Mouse (Mus musculus): ENCODE data around the gene Tmem81. TPM values are rescaled to one million over a fixed set of nuclear protein-coding genes. Genes with fewer than 3 reads are reported as not detected.
"Not testable (repeated sequence)": the region's sequence is repeated elsewhere in the genome, so short reads cannot be mapped to it uniquely, and the experiment has no call there.

The Tmem81 gene
- 1 to 10 TPM; 5.3 to 6.3 TPM for total RNA-seq (2021)
- long read RNA-seq, partial matches to known transcripts: 0 of 1 reads
- long read RNA-seq, other reads (novel, unspliced or antisense): 0 of 1 reads

GRCm38 (mm10) chr1:132506058-132506457 is at the start of gene Tmem81:
Tmem81 (plus strand) TSS chr1:132506230.
- peak in 1 of 2 experiments; percentile 43 for DNase-seq (ENCODE audit: low spot score in 2 of 2)

GRCm38 (mm10) chr1:132464651-132465050 is 41.4 kb upstream of the Tmem81 start:
- DNase-seq (ENCODE audit: low spot score in 2 of 2): no peak

- no peak for DNase-seq (ENCODE audit: low spot score in 2 of 2)
Measured at GRCm38 (mm10) chr1:132468926-132469325, 37.1 kb upstream of the Tmem81 start.

GRCm38 (mm10) chr1:132469519-132469918 is 36.5 kb upstream of the Tmem81 start:
- no peak for DNase-seq (ENCODE audit: low spot score in 2 of 2)

- not testable (repeated sequence) for DNase-seq (ENCODE audit: low spot score in 2 of 2)
Measured at GRCm38 (mm10) chr1:132470031-132470430, 36.0 kb upstream of the Tmem81 start.

GRCm38 (mm10) chr1:132471032-132471431 is 35.0 kb upstream of the Tmem81 start:
- DNase-seq (ENCODE audit: low spot score in 2 of 2): no peak

GRCm38 (mm10) chr1:132471499-132471898 is 34.5 kb upstream of the Tmem81 start:
- no peak for DNase-seq (ENCODE audit: low spot score in 2 of 2)

- no peak for DNase-seq (ENCODE audit: low spot score in 2 of 2)
Measured at GRCm38 (mm10) chr1:132472537-132472936, 33.5 kb upstream of the Tmem81 start.

GRCm38 (mm10) chr1:132474496-132474895 is 31.5 kb upstream of the Tmem81 start:
- peak in 1 of 2 experiments; percentile 55 for DNase-seq (ENCODE audit: low spot score in 2 of 2)

GRCm38 (mm10) chr1:132476575-132476927 is 29.5 kb upstream of the Tmem81 start:
- DNase-seq (ENCODE audit: low spot score in 2 of 2): no peak

- DNase-seq (ENCODE audit: low spot score in 2 of 2): peak; percentile 71 to 91
Measured at GRCm38 (mm10) chr1:132476928-132477691, 28.9 kb upstream of the Tmem81 start, which contains the start of gene Rbbp5. Rbbp5 (plus strand) TSS chr1:132477365.

- no peak for DNase-seq (ENCODE audit: low spot score in 2 of 2)
Measured at GRCm38 (mm10) chr1:132479438-132479837, 26.6 kb upstream of the Tmem81 start.

GRCm38 (mm10) chr1:132481619-132482018 is 24.4 kb upstream of the Tmem81 start:
- no peak for DNase-seq (ENCODE audit: low spot score in 2 of 2)

- no peak for DNase-seq (ENCODE audit: low spot score in 2 of 2)
Measured at GRCm38 (mm10) chr1:132483234-132483633, 22.8 kb upstream of the Tmem81 start.

- DNase-seq (ENCODE audit: low spot score in 2 of 2): no peak
Measured at GRCm38 (mm10) chr1:132483759-132484158, 22.3 kb upstream of the Tmem81 start.

GRCm38 (mm10) chr1:132500535-132500934 is 5.5 kb upstream of the Tmem81 start:
- DNase-seq (ENCODE audit: low spot score in 2 of 2): no peak

GRCm38 (mm10) chr1:132505155-132505554 is 875 bp upstream of the Tmem81 start:
- peak in 1 of 2 experiments; percentile 63 for DNase-seq (ENCODE audit: low spot score in 2 of 2)

- no peak for DNase-seq (ENCODE audit: low spot score in 2 of 2)
Measured at GRCm38 (mm10) chr1:132506656-132507055, 626 bp downstream of the Tmem81 start.

- no peak for DNase-seq (ENCODE audit: low spot score in 2 of 2)
Measured at GRCm38 (mm10) chr1:132509771-132510170, 3.7 kb downstream of the Tmem81 start.

- no peak for DNase-seq (ENCODE audit: low spot score in 2 of 2)
Measured at GRCm38 (mm10) chr1:132511521-132511920, 5.5 kb downstream of the Tmem81 start.

GRCm38 (mm10) chr1:132512106-132512505 is 6.1 kb downstream of the Tmem81 start:
- no peak for DNase-seq (ENCODE audit: low spot score in 2 of 2)

- DNase-seq (ENCODE audit: low spot score in 2 of 2): no peak
Measured at GRCm38 (mm10) chr1:132515339-132515738, 9.3 kb downstream of the Tmem81 start.

GRCm38 (mm10) chr1:132516776-132517175 is 10.7 kb downstream of the Tmem81 start:
- DNase-seq (ENCODE audit: low spot score in 2 of 2): no peak
